Mouse (Mus musculus): ENCODE results near the gene 3110018I06Rik. TPM values are rescaled to one million over a fixed set of nuclear protein-coding genes. Genes with fewer than 3 reads are reported as not detected.
A peak's percentile ranks its signal among the peaks of the same experiment; 100 is the strongest.

The 3110018I06Rik gene
- polyA plus RNA-seq (2016; fragmentation: Nextera tagmentation; extraction: Ambion mirVana), result not detected in 2 replicates

DNA sequence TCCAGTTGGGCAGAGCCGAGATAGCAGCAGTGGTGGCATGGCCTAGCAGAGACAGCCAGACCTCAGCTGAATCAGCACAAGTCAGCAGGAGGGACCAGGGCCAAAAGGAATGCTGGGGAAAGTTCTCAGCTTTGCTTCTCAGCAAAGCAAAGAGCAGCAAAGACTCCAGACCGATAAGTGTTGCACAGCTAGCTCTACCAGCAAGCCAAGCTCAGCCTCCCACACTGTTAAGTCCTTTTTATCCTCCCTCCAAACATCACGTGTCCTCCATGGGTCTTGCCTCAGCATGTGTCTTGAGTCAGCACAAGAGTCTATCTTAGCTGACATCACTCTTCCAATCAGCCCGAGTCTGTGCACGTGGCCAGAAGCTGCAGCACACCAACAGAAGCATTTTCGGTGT is at the start of gene 3110018I06Rik:
Gene 3110018I06Rik, plus strand, starts transcription at position 262 of the 400 bp plus-strand sequence.
- H3K4me1 ChIP-seq, result no peaks in the 10 kb centered on the region
- no peak within 1 kb of the TSS for H3K27ac ChIP-seq
- no peaks in the 10 kb centered on the region for H3K36me3 ChIP-seq
- no peaks in the 10 kb centered on the region for H3K9me3 ChIP-seq
- no peak within 1 kb of the TSS for H3K4me3 ChIP-seq
- WGBS, result 80% methylated on average over 6 of the region's 6 CpGs
- no peaks in the 10 kb centered on the region for H3K27me3 ChIP-seq (ENCODE audit: insufficient read depth, poor library complexity, severe bottlenecking)
- no peak for DNase-seq (ENCODE audit: low spot score)

GRCm38 (mm10) chr12:107444681-107445080 is 43.8 kb upstream of the 3110018I06Rik start:
- no peaks in the 10 kb centered on the region for H3K36me3 ChIP-seq
- no peaks in the 10 kb centered on the region for H3K9me3 ChIP-seq
- H3K27ac ChIP-seq, result no peak overlapping the region
- 90% methylated on average over 7 of the region's 7 CpGs for WGBS
- no peak overlapping the region for H3K4me3 ChIP-seq
- H3K27me3 ChIP-seq (ENCODE audit: insufficient read depth, poor library complexity, severe bottlenecking), result no peaks in the 10 kb centered on the region
- no peaks in the 10 kb centered on the region for H3K4me1 ChIP-seq
- no peak for DNase-seq (ENCODE audit: low spot score)

DNA sequence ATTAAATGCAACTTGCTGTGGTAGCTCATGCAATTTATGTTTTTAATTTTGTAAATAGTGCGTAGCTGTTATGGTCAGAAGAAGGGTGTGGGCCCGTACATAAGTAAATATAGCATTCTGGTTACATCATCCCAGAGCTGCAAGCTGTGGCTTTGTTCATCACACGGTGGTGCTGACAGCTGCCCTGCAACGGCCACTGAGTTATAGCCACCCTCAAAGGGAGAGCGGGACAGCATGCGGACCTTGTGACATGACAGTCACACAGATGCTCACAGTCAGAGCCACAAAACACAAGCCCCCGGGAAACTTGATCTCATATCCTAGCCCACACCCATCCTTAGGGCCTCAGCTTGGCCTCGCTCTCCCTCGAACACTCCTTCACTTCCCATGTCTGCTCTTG is 30.6 kb upstream of the 3110018I06Rik start:
- no peaks in the 10 kb centered on the region for H3K27me3 ChIP-seq (ENCODE audit: insufficient read depth, poor library complexity, severe bottlenecking)
- H3K27ac ChIP-seq, result no peak overlapping the region
- no peaks in the 10 kb centered on the region for H3K9me3 ChIP-seq
- H3K36me3 ChIP-seq, result no peaks in the 10 kb centered on the region
- 45% methylated on average over 9 of the region's 9 CpGs for WGBS
- H3K4me1 ChIP-seq, result peaks cover 7% of the 10 kb centered on the region
- peak; percentile 78 for DNase-seq (ENCODE audit: low spot score)
- no peak overlapping the region for H3K4me3 ChIP-seq

GRCm38 (mm10) chr12:107464731-107465130 is 23.7 kb upstream of the 3110018I06Rik start:
- no peak overlapping the region for H3K4me3 ChIP-seq
- no peaks in the 10 kb centered on the region for H3K9me3 ChIP-seq
- no peak overlapping the region for H3K27ac ChIP-seq
- no peaks in the 10 kb centered on the region for H3K27me3 ChIP-seq (ENCODE audit: insufficient read depth, poor library complexity, severe bottlenecking)
- 11% methylated on average over 5 of the region's 5 CpGs for WGBS
- DNase-seq (ENCODE audit: low spot score), result peak; percentile 81
- no peaks in the 10 kb centered on the region for H3K36me3 ChIP-seq
- no peaks in the 10 kb centered on the region for H3K4me1 ChIP-seq

DNA sequence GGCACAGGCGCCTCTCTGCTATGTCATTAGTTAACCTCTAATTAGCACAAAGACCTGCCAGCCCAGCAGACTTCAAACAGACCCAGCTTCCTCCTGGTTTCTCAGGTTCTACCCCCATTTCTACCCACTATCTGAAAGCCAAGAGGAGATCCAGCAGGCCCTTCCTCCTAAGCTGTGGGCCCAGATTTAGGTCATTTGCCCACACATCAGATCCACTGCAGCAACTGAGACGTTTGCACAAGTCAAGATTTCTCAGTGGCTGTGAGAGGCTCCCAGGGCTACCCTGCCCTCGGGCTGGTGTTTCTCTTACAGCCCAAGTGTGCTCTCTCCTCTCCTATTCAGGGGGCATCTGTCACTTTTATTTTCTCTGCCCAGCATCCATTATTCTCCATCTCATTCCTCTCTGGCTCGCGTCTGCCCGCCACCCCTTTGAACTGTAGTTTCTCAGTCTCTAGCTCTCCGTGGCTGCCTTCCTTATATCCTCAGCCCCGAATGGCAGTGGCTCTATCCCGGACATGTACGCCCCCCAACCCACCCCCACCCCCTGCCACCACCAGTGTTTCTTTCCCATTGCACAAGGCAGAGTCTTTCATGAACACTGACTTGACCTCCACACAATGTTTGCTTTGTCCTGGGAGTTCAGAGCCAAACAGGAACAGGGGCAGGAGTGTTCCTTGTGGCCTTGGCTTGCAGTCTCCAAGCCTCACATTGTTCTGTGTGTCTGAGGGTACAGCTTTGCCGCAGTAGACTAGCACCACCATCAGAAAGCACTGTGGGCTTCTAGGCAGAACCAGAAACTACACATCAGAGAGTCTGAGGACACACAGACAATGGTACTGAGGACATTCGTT is 11.8 kb upstream of the 3110018I06Rik start:
- 65% methylated on average over 12 of the region's 12 CpGs for WGBS
- Histone ChIP-seq H3K4me1 (no peaks in the 10 kb centered on the region), H3K4me3 (no peak overlapping the region), H3K9me3 (no peaks in the 10 kb centered on the region), H3K27me3 (ENCODE audit: insufficient read depth, poor library complexity, severe bottlenecking) (no peaks in the 10 kb centered on the region), H3K36me3 (no peaks in the 10 kb centered on the region), H3K27ac (no peak overlapping the region)
- no peak for DNase-seq (ENCODE audit: low spot score)

DNA sequence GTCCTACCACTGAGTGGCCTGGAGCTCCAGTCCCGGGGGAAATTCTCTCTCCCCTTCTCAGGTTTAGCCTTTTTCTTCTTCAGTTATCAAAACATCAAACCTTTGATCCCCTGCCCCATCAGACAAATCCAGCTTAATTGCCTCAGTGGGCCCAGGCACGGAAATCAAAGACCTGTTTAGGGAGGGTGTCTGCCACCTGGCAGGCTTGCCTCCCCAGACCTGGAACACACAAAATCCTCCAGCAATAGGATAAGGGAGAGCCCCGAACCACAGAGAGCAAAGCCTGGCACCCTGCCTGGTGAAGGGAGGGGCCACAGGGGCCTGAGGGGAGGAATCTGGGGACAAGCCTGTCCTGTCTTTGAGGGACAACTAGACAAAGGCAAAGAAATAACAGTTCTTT is 9.1 kb upstream of the 3110018I06Rik start:
- no peak for DNase-seq (ENCODE audit: low spot score)
- no peaks in the 10 kb centered on the region for H3K27me3 ChIP-seq (ENCODE audit: insufficient read depth, poor library complexity, severe bottlenecking)
- no peak overlapping the region for H3K27ac ChIP-seq
- no peaks in the 10 kb centered on the region for H3K36me3 ChIP-seq
- no peak overlapping the region for H3K4me3 ChIP-seq
- no peaks in the 10 kb centered on the region for H3K9me3 ChIP-seq
- H3K4me1 ChIP-seq, result no peaks in the 10 kb centered on the region
- WGBS, result 15% methylated on average over 3 of the region's 3 CpGs

DNA sequence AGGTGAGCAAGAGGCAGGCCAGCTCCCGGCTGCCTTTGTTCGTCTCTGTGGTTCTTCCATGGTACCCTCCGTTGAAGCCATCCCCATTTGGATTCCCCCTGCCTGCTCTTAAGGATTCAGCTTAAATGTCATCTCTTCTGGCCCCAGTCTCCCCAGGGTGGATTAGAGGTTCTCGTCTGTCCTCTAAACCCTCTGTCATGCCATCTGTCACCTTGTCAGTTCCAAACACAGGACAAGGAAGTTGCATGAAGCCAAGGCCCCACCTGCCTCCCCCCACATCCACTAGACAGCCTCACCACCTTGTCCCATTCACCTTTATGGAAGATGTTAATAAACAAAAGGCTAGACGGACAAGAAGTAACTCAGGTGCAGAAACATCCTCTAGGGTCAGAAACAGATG is 5.4 kb upstream of the 3110018I06Rik start:
- H3K9me3 ChIP-seq, result no peaks in the 10 kb centered on the region
- 82% methylated on average over 5 of the region's 5 CpGs for WGBS
- no peak for DNase-seq (ENCODE audit: low spot score)

GRCm38 (mm10) chr12:107491344-107491743 is 2.9 kb downstream of the 3110018I06Rik start:
- no peaks in the 10 kb centered on the region for H3K4me1 ChIP-seq
- H3K27me3 ChIP-seq (ENCODE audit: insufficient read depth, poor library complexity, severe bottlenecking), result no peaks in the 10 kb centered on the region
- no peak for DNase-seq (ENCODE audit: low spot score)
- H3K4me3 ChIP-seq, result no peak overlapping the region
- H3K27ac ChIP-seq, result no peak overlapping the region
- no peaks in the 10 kb centered on the region for H3K9me3 ChIP-seq
- no peaks in the 10 kb centered on the region for H3K36me3 ChIP-seq
- WGBS, result 68% methylated on average over 1 of the region's 1 CpGs

More for the DNA sequence above, 5.4 kb upstream of the 3110018I06Rik start:
- H3K27ac ChIP-seq, result no peak overlapping the region
- no peaks in the 10 kb centered on the region for H3K36me3 ChIP-seq
- H3K4me1 ChIP-seq, result no peaks in the 10 kb centered on the region
- H3K27me3 ChIP-seq (ENCODE audit: insufficient read depth, poor library complexity, severe bottlenecking), result no peaks in the 10 kb centered on the region
- H3K4me3 ChIP-seq, result no peak overlapping the region

GRCm38 (mm10) chr12:107496924-107497323 is 8.5 kb downstream of the 3110018I06Rik start:
- Histone ChIP-seq H3K27me3 (ENCODE audit: insufficient read depth, poor library complexity, severe bottlenecking) (no peaks in the 10 kb centered on the region), H3K27ac (no peak overlapping the region), H3K9me3 (no peaks in the 10 kb centered on the region), H3K4me1 (0 out of 2 replicates have a peak, but pooled peaks cover 5% of the 10 kb centered on the region), H3K4me3 (no peak overlapping the region), H3K36me3 (no peaks in the 10 kb centered on the region)
- 45% methylated on average over 5 of the region's 5 CpGs for WGBS
- no peak for DNase-seq (ENCODE audit: low spot score)

DNA sequence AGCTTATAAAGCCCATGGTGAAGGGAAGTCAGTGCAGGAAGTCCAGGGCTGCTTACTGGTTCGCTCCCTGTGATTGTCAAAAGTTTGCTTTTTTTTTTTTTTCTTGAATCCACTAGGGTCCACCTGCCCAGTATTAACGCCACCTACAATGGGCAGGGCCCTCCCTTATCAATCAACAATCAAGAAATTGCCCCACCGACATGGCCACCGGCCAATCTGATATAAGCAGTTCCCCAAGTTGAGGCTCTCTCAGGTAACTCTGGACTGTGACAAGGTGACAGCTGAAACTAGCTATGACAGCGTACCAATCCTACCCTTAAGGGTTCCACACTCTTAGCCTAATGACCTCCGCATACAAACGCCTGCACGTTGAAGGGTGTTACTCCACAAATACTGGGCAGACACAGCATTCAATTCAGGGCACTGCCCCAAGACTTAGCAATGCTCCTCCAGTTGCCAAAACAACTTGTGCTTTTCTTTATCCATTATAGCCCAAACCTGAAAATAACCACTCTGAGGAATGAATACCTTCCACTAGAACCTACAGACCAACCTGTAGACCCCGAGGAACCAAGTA is 21.3 kb downstream of the 3110018I06Rik start:
- Histone ChIP-seq H3K4me3 (no peak overlapping the region), H3K27me3 (ENCODE audit: insufficient read depth, poor library complexity, severe bottlenecking) (no peaks in the 10 kb centered on the region), H3K36me3 (no peaks in the 10 kb centered on the region), H3K27ac (no peak overlapping the region), H3K4me1 (no peaks in the 10 kb centered on the region), H3K9me3 (no peaks in the 10 kb centered on the region)
- WGBS, result 83% methylated on average over 9 of the region's 9 CpGs
- no peak for DNase-seq (ENCODE audit: low spot score)

DNA sequence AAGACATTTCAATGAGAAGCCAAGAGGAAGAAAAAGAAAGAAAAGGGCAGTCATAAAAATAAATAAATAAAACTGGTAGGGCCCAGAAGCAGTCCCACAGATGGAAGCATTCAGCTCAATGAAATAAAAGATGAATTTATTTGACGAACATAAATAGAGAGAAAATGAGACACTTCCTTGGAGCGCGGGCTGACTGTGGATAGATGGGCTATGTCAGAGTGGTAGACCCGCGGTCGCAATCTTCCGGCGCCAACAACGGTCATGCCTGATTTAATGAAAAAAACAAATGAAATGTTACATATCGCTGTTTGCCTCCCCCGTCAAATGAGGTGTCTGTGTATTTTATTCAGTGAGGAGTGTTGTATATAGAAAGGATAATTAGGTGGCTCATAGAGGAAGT is 22.7 kb downstream of the 3110018I06Rik start:
- no peak overlapping the region for H3K4me3 ChIP-seq
- H3K9me3 ChIP-seq, result no peaks in the 10 kb centered on the region
- no peak overlapping the region for H3K27ac ChIP-seq
- no peaks in the 10 kb centered on the region for H3K4me1 ChIP-seq
- DNase-seq (ENCODE audit: low spot score), result no peak
- WGBS, result 96% methylated on average over 11 of the region's 11 CpGs
- no peaks in the 10 kb centered on the region for H3K36me3 ChIP-seq
- H3K27me3 ChIP-seq (ENCODE audit: insufficient read depth, poor library complexity, severe bottlenecking), result no peaks in the 10 kb centered on the region

- no peak for DNase-seq (ENCODE audit: low spot score)
- Histone ChIP-seq H3K9me3 (no peaks in the 10 kb centered on the region), H3K27ac (no peak overlapping the region), H3K27me3 (ENCODE audit: insufficient read depth, poor library complexity, severe bottlenecking) (no peaks in the 10 kb centered on the region), H3K36me3 (no peaks in the 10 kb centered on the region), H3K4me3 (no peak overlapping the region), H3K4me1 (peaks cover 7% of the 10 kb centered on the region; the same call in 1 of the 2 replicates)
- 83% methylated on average over 11 of the region's 11 CpGs for WGBS
These were observed 28.1 kb downstream of the 3110018I06Rik start for GRCm38 (mm10) chr12:107516265-107517217.

All from heart, embryonic 10.5 days (tissue).